Mouse (Mus musculus) kidney, embryonic 14.5 days (tissue): Measurements from ENCODE around the gene Ubfd1. TPM values are rescaled to one million over a fixed set of nuclear protein-coding genes. Genes with fewer than 3 reads are reported as not detected.

Experiments used
- ATAC-seq: fragments of 200-750 bp; cut with Nextera tagmentation; 2 replicates; pipeline ENCODE4 v1.8.0; 2017; ENCODE audit warnings: moderate number of reproducible peaks, mild to moderate bottlenecking, moderate TSS enrichment, moderate library complexity; ENCODE audit not compliant: low FRiP score, low TSS enrichment
- H3K27ac ChIP-seq: fragments of 300-500 bp; sonication (generic); 2 replicates; pipeline ENCODE4 v1.5.1; 2014; ENCODE audit warnings: low read depth, mild to moderate bottlenecking, low read length, moderate library complexity, mixed read lengths
- H3K27me3 ChIP-seq: fragments of 300-500 bp; sonication (generic); 2 replicates; pipeline ENCODE4 v1.6.1; 2014; ENCODE audit warnings: mild to moderate bottlenecking, low read length; ENCODE audit not compliant: control insufficient read depth, insufficient read depth
- H3K36me3 ChIP-seq: fragments of 300-500 bp; sonication (generic); 2 replicates; pipeline ENCODE4 v1.6.1; 2014; ENCODE audit warnings: low read length, mixed read lengths; ENCODE audit not compliant: control insufficient read depth, insufficient read depth
- H3K4me1 ChIP-seq: fragments of 300-500 bp; sonication (generic); 2 replicates; pipeline ENCODE4 v1.6.1; 2014; ENCODE audit warnings: low read length, mixed read lengths; ENCODE audit not compliant: control insufficient read depth, insufficient read depth
- H3K4me2 ChIP-seq: fragments of 300-500 bp; sonication (generic); replicated peaks from 2 replicates; pipeline ENCODE4 v1.6.1; 2014; ENCODE audit warnings: low read depth, mild to moderate bottlenecking, low read length
- H3K4me3 ChIP-seq: fragments of 300-500 bp; sonication (generic); 2 replicates; pipeline ENCODE4 v1.5.1; 2014; ENCODE audit warnings: mild to moderate bottlenecking, low read length
- H3K9ac ChIP-seq: fragments of 300-500 bp; sonication (generic); 2 replicates; pipeline ENCODE4 v1.6.1; 2014; ENCODE audit warnings: low read depth, mild to moderate bottlenecking, low read length, moderate library complexity
- H3K9me3 ChIP-seq: fragments of 300-500 bp; sonication (generic); 2 replicates; pipeline ENCODE4 v1.6.1; 2016; ENCODE audit warnings: low read length; ENCODE audit not compliant: control insufficient read depth
- WGBS: fragments of 180-500 bp; shearing (Covaris S2); extraction: QIAGEN DNeasy Blood & Tissue Kit; methylation state at CpG from one replicate; pipeline ENCODE4 v1.1.7; 2014; 5-methylcytosine and 5-hydroxymethylcytosine counted together
- polyA plus RNA-seq: library from polyadenylated mRNA; unstranded; fragments of >200 nt; fragmentation: Nextera tagmentation; extraction: Ambion mirVana; gene quantifications from 2 replicates; pipeline ENCODE4 v1.2.1, GENCODE M21; 2014

Ubfd1 gene
- polyA plus RNA-seq, result 60.0 and 101 TPM in 2 replicates

- Histone ChIP-seq H3K9me3 (no peaks in the 10 kb centered on the region), H3K27ac (peak within 1 kb of the TSS; percentile 93), H3K36me3 (peaks cover 35% of the 10 kb centered on the region), H3K4me1 (peaks cover 21% of the 10 kb centered on the region), H3K27me3 (no peaks in the 10 kb centered on the region), H3K4me2 (peak within 1 kb of the TSS; percentile 76), H3K4me3 (peak within 1 kb of the TSS; percentile 100), H3K9ac (peak within 1 kb of the TSS; percentile 97)
- ATAC-seq, result peak; percentile 100
- 0% methylated on average over 58 of the region's 60 CpGs for WGBS
Observed at GRCm38 (mm10) chr7:122066945-122067516, at the start of gene Ubfd1, which contains the start of gene Ears2. TSS of gene Ubfd1 (plus strand) at chr7:122067175. TSS of gene Ears2 (minus strand) at chr7:122067263.

- no peak for ATAC-seq
- H3K4me3 ChIP-seq, result no peak overlapping the region
- no peak overlapping the region for H3K27ac ChIP-seq
Observed at GRCm38 (mm10) chr7:122018247-122018646, 48.7 kb upstream of the Ubfd1 start.

GRCm38 (mm10) chr7:122018978-122019377, 48.0 kb upstream of the Ubfd1 start:
- no peaks in the 10 kb centered on the region for H3K9me3 ChIP-seq
- H3K36me3 ChIP-seq, result no peaks in the 10 kb centered on the region
- 0 out of 2 replicates have a peak overlapping the region, but pooled peaks have one; percentile 6 for H3K4me2 ChIP-seq
- H3K4me3 ChIP-seq, result no peak overlapping the region; the same call in 1 of the 2 replicates
- peaks cover 31% of the 10 kb centered on the region for H3K4me1 ChIP-seq
- no peak overlapping the region for H3K27ac ChIP-seq
- WGBS, result 86% methylated on average over 7 of the region's 7 CpGs
- ATAC-seq, result no peak
- no peaks in the 10 kb centered on the region for H3K27me3 ChIP-seq
- no peak overlapping the region for H3K9ac ChIP-seq

More at GRCm38 (mm10) chr7:122018247-122018646, 48.7 kb upstream of the Ubfd1 start:
- H3K4me2 ChIP-seq, result no peak overlapping the region
- H3K36me3 ChIP-seq, result no peaks in the 10 kb centered on the region
- no peaks in the 10 kb centered on the region for H3K27me3 ChIP-seq
- no peaks in the 10 kb centered on the region for H3K9me3 ChIP-seq
- peaks cover 26% of the 10 kb centered on the region for H3K4me1 ChIP-seq
- 79% methylated on average over 3 of the region's 3 CpGs for WGBS
- no peak overlapping the region for H3K9ac ChIP-seq

GRCm38 (mm10) chr7:122020273-122020666, 46.7 kb upstream of the Ubfd1 start:
- Histone ChIP-seq H3K9me3 (no peaks in the 10 kb centered on the region), H3K4me3 (peak overlapping the region; percentile 80), H3K9ac (peak overlapping the region; percentile 78), H3K27ac (peak overlapping the region; percentile 79), H3K4me1 (peaks cover 24% of the 10 kb centered on the region), H3K36me3 (no peaks in the 10 kb centered on the region), H3K27me3 (no peaks in the 10 kb centered on the region), H3K4me2 (peak overlapping the region; percentile 72)
- peak; percentile 16; the same call in 1 of the 2 replicates for ATAC-seq
- 2% methylated on average over 6 of the region's 6 CpGs for WGBS

- peak within 1 kb of the TSS; percentile 72 for H3K4me2 ChIP-seq
- ATAC-seq, result peak; percentile 85
- peak within 1 kb of the TSS; percentile 80 for H3K4me3 ChIP-seq
- H3K4me1 ChIP-seq, result peaks cover 18% of the 10 kb centered on the region
- H3K27ac ChIP-seq, result peak within 1 kb of the TSS; percentile 79
- H3K36me3 ChIP-seq, result no peaks in the 10 kb centered on the region
- H3K9ac ChIP-seq, result peak within 1 kb of the TSS; percentile 78
- under 1% methylated on average over 48 of the region's 50 CpGs for WGBS
- no peaks in the 10 kb centered on the region for H3K27me3 ChIP-seq
- H3K9me3 ChIP-seq, result no peaks in the 10 kb centered on the region
Observed at GRCm38 (mm10) chr7:122020667-122021354, 46.2 kb upstream of the Ubfd1 start, which contains the start of gene Gga2. TSS of gene Gga2 (minus strand) at chr7:122021222.

GRCm38 (mm10) chr7:122022131-122022530, 44.8 kb upstream of the Ubfd1 start:
- Histone ChIP-seq H3K36me3 (no peaks in the 10 kb centered on the region), H3K4me2 (no peak overlapping the region), H3K4me3 (no peak overlapping the region), H3K9me3 (no peaks in the 10 kb centered on the region), H3K27ac (no peak overlapping the region), H3K4me1 (peaks cover 15% of the 10 kb centered on the region; the same call in 1 of the 2 replicates), H3K9ac (no peak overlapping the region), H3K27me3 (no peaks in the 10 kb centered on the region)
- WGBS, result 79% methylated on average over 2 of the region's 2 CpGs
- no peak; the same call in 1 of the 2 replicates for ATAC-seq

GRCm38 (mm10) chr7:122033371-122033770, 33.6 kb upstream of the Ubfd1 start:
- H3K36me3 ChIP-seq, result peaks cover 6% of the 10 kb centered on the region
- WGBS, result 52% methylated on average over 3 of the region's 3 CpGs

GRCm38 (mm10) chr7:122034348-122034747, 32.6 kb upstream of the Ubfd1 start:
- H3K27me3 ChIP-seq, result no peaks in the 10 kb centered on the region
- H3K4me2 ChIP-seq, result no peak overlapping the region
- no peaks in the 10 kb centered on the region for H3K4me1 ChIP-seq
- H3K4me3 ChIP-seq, result no peak overlapping the region
- no peak overlapping the region for H3K9ac ChIP-seq
- no peak overlapping the region for H3K27ac ChIP-seq
- WGBS, result 32% methylated on average over 2 of the region's 2 CpGs
- peaks cover 16% of the 10 kb centered on the region for H3K36me3 ChIP-seq
- H3K9me3 ChIP-seq, result no peaks in the 10 kb centered on the region
- ATAC-seq, result no peak

More at GRCm38 (mm10) chr7:122033371-122033770, 33.6 kb upstream of the Ubfd1 start:
- no peak for ATAC-seq
- H3K27ac ChIP-seq, result no peak overlapping the region
- no peaks in the 10 kb centered on the region for H3K27me3 ChIP-seq
- H3K9ac ChIP-seq, result no peak overlapping the region
- H3K9me3 ChIP-seq, result no peaks in the 10 kb centered on the region
- H3K4me2 ChIP-seq, result no peak overlapping the region
- no peaks in the 10 kb centered on the region for H3K4me1 ChIP-seq
- no peak overlapping the region for H3K4me3 ChIP-seq

GRCm38 (mm10) chr7:122044106-122044505, 22.9 kb upstream of the Ubfd1 start:
- Histone ChIP-seq H3K4me2 (no peak overlapping the region), H3K4me1 (no peaks in the 10 kb centered on the region), H3K27me3 (no peaks in the 10 kb centered on the region), H3K9ac (no peak overlapping the region), H3K9me3 (no peaks in the 10 kb centered on the region), H3K4me3 (no peak overlapping the region), H3K36me3 (peaks cover 54% of the 10 kb centered on the region), H3K27ac (no peak overlapping the region)
- 86% methylated on average over 8 of the region's 8 CpGs for WGBS
- ATAC-seq, result no peak
